Mouse (Mus musculus): ENCODE measurements around the gene Mup17. TPM values are rescaled to one million over a fixed set of nuclear protein-coding genes. Genes with fewer than 3 reads are reported as not detected.
"Not testable (repeated sequence)": the region's sequence is repeated elsewhere in the genome, so short reads cannot be mapped to it uniquely, and the experiment has no call there.

Gene Mup17
- not detected in 2 replicates for polyA plus RNA-seq (2016; fragmentation: Nextera tagmentation; extraction: Ambion mirVana)

GRCm38 (mm10) chr4:61595771-61596170 lies at the start of gene Mup17:
Gene Mup17 (minus strand): TSS chr4:61595871.
- not testable (repeated sequence) for H3K9ac ChIP-seq (replicated peaks); ATAC-seq (ENCODE audit: insufficient number of reproducible peaks, insufficient read depth, low FRiP score, low TSS enrichment, low read depth); H3K4me1 ChIP-seq (replicated peaks); H3K4me3 ChIP-seq (replicated peaks); H3K9me3 ChIP-seq; H3K27ac ChIP-seq; H3K27me3 ChIP-seq; H3K36me3 ChIP-seq; H3K4me2 ChIP-seq
- 82% methylated on average over 4 of the region's 4 CpGs for WGBS

- H3K9ac ChIP-seq (replicated peaks); H3K4me3 ChIP-seq (replicated peaks); H3K4me2 ChIP-seq; H3K27ac ChIP-seq; H3K27me3 ChIP-seq; H3K4me1 ChIP-seq (replicated peaks); H3K9me3 ChIP-seq; H3K36me3 ChIP-seq; ATAC-seq (ENCODE audit: insufficient number of reproducible peaks, insufficient read depth, low FRiP score, low TSS enrichment, low read depth): not testable (repeated sequence)
- 86% methylated on average over 19 of the region's 19 CpGs for WGBS
Observed at GRCm38 (mm10) chr4:61571561-61571960, 24.1 kb downstream of the Mup17 start.

GRCm38 (mm10) chr4:61555887-61556286 lies 39.8 kb downstream of the Mup17 start:
- not testable (repeated sequence) for H3K4me2 ChIP-seq; H3K9me3 ChIP-seq; H3K4me3 ChIP-seq (replicated peaks); H3K27me3 ChIP-seq; ATAC-seq (ENCODE audit: insufficient number of reproducible peaks, insufficient read depth, low FRiP score, low TSS enrichment, low read depth); H3K36me3 ChIP-seq; H3K9ac ChIP-seq (replicated peaks); H3K27ac ChIP-seq; H3K4me1 ChIP-seq (replicated peaks)
- WGBS = 42% methylated on average over 2 of the region's 2 CpGs

Other genes with a start within 250 kb of the Mup17 start
- not detected in 2 replicates for gene Mup15, start 156.1 kb downstream of the Mup17 start, polyA plus RNA-seq (2016; fragmentation: Nextera tagmentation; extraction: Ambion mirVana)
- not detected in 2 replicates for gene Mup16, start 76.3 kb downstream of the Mup17 start, polyA plus RNA-seq (2016; fragmentation: Nextera tagmentation; extraction: Ambion mirVana)
- gene Mup18, start 78.3 kb upstream of the Mup17 start, polyA plus RNA-seq (2016; fragmentation: Nextera tagmentation; extraction: Ambion mirVana) = not detected in 2 replicates
- 0.33 TPM in 1 of 2 replicates, not detected in the other for gene Mup19, start 186.4 kb upstream of the Mup17 start, polyA plus RNA-seq (2016; fragmentation: Nextera tagmentation; extraction: Ambion mirVana)
- not detected in 2 replicates for gene Mup5, start 239.4 kb upstream of the Mup17 start, polyA plus RNA-seq (2016; fragmentation: Nextera tagmentation; extraction: Ambion mirVana)